Mouse (Mus musculus) heart, postnatal 0 days (tissue): ENCODE data around the gene B3gnt7.

Experiments
- CTCF ChIP-seq: IDR thresholded peaks from 2 replicates; pipeline ENCODE4 v1.5.1; 2016; ENCODE audit warnings: antibody characterized with exemption, control low read depth, low read depth
- EP300 ChIP-seq: IDR thresholded peaks from 2 replicates; pipeline ENCODE4 v1.6.1; 2016; ENCODE audit warnings: antibody characterized with exemption, low read depth

GRCm38 (mm10) chr1:86348801-86349200 is 46.2 kb downstream of the B3gnt7 start:
- no peak for TF ChIP-seq CTCF
- no peak for TF ChIP-seq EP300
